Mouse (Mus musculus): Measurements from ENCODE around the gene Rsad1. TPM values are rescaled to one million over a fixed set of nuclear protein-coding genes. Genes with fewer than 3 reads are reported as not detected.

The Rsad1 gene
- polyA plus RNA-seq, 1 experiment from 2014 or later = 6.5 TPM

- DNase-seq (ENCODE audit: low spot score) (no peak), ATAC-seq (ENCODE audit: low FRiP score) (no peak)
- Histone ChIP-seq H3K27ac (no peak overlapping the region), H3K4me1 (replicated peaks; ENCODE audit: control insufficient read depth, insufficient read depth, low read length) (no peaks in the 10 kb centered on the region), H3K4me2 (replicated peaks) (no peak overlapping the region), H3K9ac (no peak overlapping the region), H3K9me3 (ENCODE audit: control insufficient read depth, low read length) (no peaks in the 10 kb centered on the region), H3K4me3 (replicated peaks; ENCODE audit: low read length) (no peak overlapping the region), H3K36me3 (replicated peaks; ENCODE audit: control insufficient read depth, insufficient read depth) (peaks cover 6% of the 10 kb centered on the region; the same call in 1 of the 2 replicates), H3K27me3 (ENCODE audit: control insufficient read depth, insufficient read depth, low read length) (no peaks in the 10 kb centered on the region)
- WGBS = 91% methylated on average over 4 of the region's 4 CpGs
Observed at GRCm38 (mm10) chr11:94542400-94542799, 6.7 kb downstream of the Rsad1 start.

- Histone ChIP-seq H3K4me1 (replicated peaks; ENCODE audit: control insufficient read depth, insufficient read depth, low read length) (no peaks in the 10 kb centered on the region), H3K4me2 (replicated peaks) (no peak overlapping the region), H3K9me3 (ENCODE audit: control insufficient read depth, low read length) (no peaks in the 10 kb centered on the region), H3K4me3 (replicated peaks; ENCODE audit: low read length) (no peak overlapping the region), H3K27me3 (ENCODE audit: control insufficient read depth, insufficient read depth, low read length) (no peaks in the 10 kb centered on the region), H3K36me3 (replicated peaks; ENCODE audit: control insufficient read depth, insufficient read depth) (peaks cover 6% of the 10 kb centered on the region; the same call in 1 of the 2 replicates), H3K9ac (no peak overlapping the region), H3K27ac (no peak overlapping the region)
- WGBS = 84% methylated on average over 6 of the region's 7 CpGs
- no peak for DNase-seq (ENCODE audit: low spot score)
- no peak for ATAC-seq (ENCODE audit: low FRiP score)
Observed at GRCm38 (mm10) chr11:94539761-94540160, 9.3 kb downstream of the Rsad1 start.

GRCm38 (mm10) chr11:94538733-94539292, 10.2 kb downstream of the Rsad1 start:
- DNase-seq (ENCODE audit: low spot score) = no peak
- no peak overlapping the region for H3K4me3 ChIP-seq (replicated peaks; ENCODE audit: low read length)
- ATAC-seq (ENCODE audit: low FRiP score) = no peak
- no peak overlapping the region for H3K4me2 ChIP-seq (replicated peaks)
- no peaks in the 10 kb centered on the region for H3K9me3 ChIP-seq (ENCODE audit: control insufficient read depth, low read length)
- 71% methylated on average over 8 of the region's 8 CpGs for WGBS
- no peak overlapping the region for H3K9ac ChIP-seq
- H3K36me3 ChIP-seq (replicated peaks; ENCODE audit: control insufficient read depth, insufficient read depth) = peaks cover 6% of the 10 kb centered on the region; the same call in 1 of the 2 replicates
- H3K27me3 ChIP-seq (ENCODE audit: control insufficient read depth, insufficient read depth, low read length) = no peaks in the 10 kb centered on the region
- H3K27ac ChIP-seq = no peak overlapping the region
- H3K4me1 ChIP-seq (replicated peaks; ENCODE audit: control insufficient read depth, insufficient read depth, low read length) = no peaks in the 10 kb centered on the region

- Histone ChIP-seq H3K4me2 (replicated peaks) (no peak overlapping the region), H3K27ac (no peak overlapping the region), H3K9ac (no peak overlapping the region), H3K9me3 (ENCODE audit: control insufficient read depth, low read length) (no peaks in the 10 kb centered on the region), H3K27me3 (ENCODE audit: control insufficient read depth, insufficient read depth, low read length) (no peaks in the 10 kb centered on the region), H3K4me3 (replicated peaks; ENCODE audit: low read length) (no peak overlapping the region), H3K4me1 (replicated peaks; ENCODE audit: control insufficient read depth, insufficient read depth, low read length) (no peaks in the 10 kb centered on the region), H3K36me3 (replicated peaks; ENCODE audit: control insufficient read depth, insufficient read depth) (no peaks in the 10 kb centered on the region)
- WGBS = 74% methylated on average over 8 of the region's 8 CpGs
- no peak for DNase-seq (ENCODE audit: low spot score)
- ATAC-seq (ENCODE audit: low FRiP score) = no peak
Observed at GRCm38 (mm10) chr11:94533171-94533570, 15.9 kb downstream of the Rsad1 start.

GRCm38 (mm10) chr11:94528879-94529278, 20.2 kb downstream of the Rsad1 start:
- no peaks in the 10 kb centered on the region for H3K36me3 ChIP-seq (replicated peaks; ENCODE audit: control insufficient read depth, insufficient read depth)
- H3K9ac ChIP-seq = no peak overlapping the region
- DNase-seq (ENCODE audit: low spot score) (no peak), ATAC-seq (ENCODE audit: low FRiP score) (no peak)
- no peak overlapping the region for H3K27ac ChIP-seq
- no peaks in the 10 kb centered on the region for H3K9me3 ChIP-seq (ENCODE audit: control insufficient read depth, low read length)
- H3K4me3 ChIP-seq (replicated peaks; ENCODE audit: low read length) = no peak overlapping the region
- WGBS = 56% methylated on average over 3 of the region's 3 CpGs
- no peaks in the 10 kb centered on the region for H3K27me3 ChIP-seq (ENCODE audit: control insufficient read depth, insufficient read depth, low read length)
- no peaks in the 10 kb centered on the region for H3K4me1 ChIP-seq (replicated peaks; ENCODE audit: control insufficient read depth, insufficient read depth, low read length)
- H3K4me2 ChIP-seq (replicated peaks) = no peak overlapping the region

- Histone ChIP-seq H3K4me1 (replicated peaks; ENCODE audit: control insufficient read depth, insufficient read depth, low read length) (no peaks in the 10 kb centered on the region), H3K27ac (no peak overlapping the region), H3K4me3 (replicated peaks; ENCODE audit: low read length) (no peak overlapping the region), H3K9ac (no peak overlapping the region), H3K36me3 (replicated peaks; ENCODE audit: control insufficient read depth, insufficient read depth) (no peaks in the 10 kb centered on the region), H3K27me3 (ENCODE audit: control insufficient read depth, insufficient read depth, low read length) (no peaks in the 10 kb centered on the region), H3K4me2 (replicated peaks) (no peak overlapping the region), H3K9me3 (ENCODE audit: control insufficient read depth, low read length) (no peaks in the 10 kb centered on the region)
- WGBS = 41% methylated on average over 9 of the region's 9 CpGs
- DNase-seq (ENCODE audit: low spot score) (no peak), ATAC-seq (ENCODE audit: low FRiP score) (no peak)
Observed at GRCm38 (mm10) chr11:94526171-94526879, 22.7 kb downstream of the Rsad1 start.

GRCm38 (mm10) chr11:94521219-94521843, 27.7 kb downstream of the Rsad1 start, which contains the start of gene Mycbpap:
Gene Mycbpap, minus strand, starts transcription at chr11:94521742.
- Histone ChIP-seq H3K9me3 (ENCODE audit: control insufficient read depth, low read length) (no peaks in the 10 kb centered on the region), H3K4me2 (replicated peaks) (peak within 1 kb of the TSS; percentile 79), H3K36me3 (replicated peaks; ENCODE audit: control insufficient read depth, insufficient read depth) (no peaks in the 10 kb centered on the region), H3K27ac (peak within 1 kb of the TSS; percentile 3; the same call in 1 of the 2 replicates), H3K4me1 (replicated peaks; ENCODE audit: control insufficient read depth, insufficient read depth, low read length) (no peaks in the 10 kb centered on the region), H3K9ac (peak within 1 kb of the TSS; percentile 55), H3K4me3 (replicated peaks; ENCODE audit: low read length) (peak within 1 kb of the TSS; percentile 43), H3K27me3 (ENCODE audit: control insufficient read depth, insufficient read depth, low read length) (no peaks in the 10 kb centered on the region)
- 1% methylated on average over 42 of the region's 42 CpGs for WGBS
- DNase-seq (ENCODE audit: low spot score) = peak; percentile 71
- peak; percentile 74 for ATAC-seq (ENCODE audit: low FRiP score)

GRCm38 (mm10) chr11:94513452-94513851, 35.6 kb downstream of the Rsad1 start:
- no peaks in the 10 kb centered on the region for H3K4me1 ChIP-seq (replicated peaks; ENCODE audit: control insufficient read depth, insufficient read depth, low read length)
- H3K9ac ChIP-seq = no peak overlapping the region
- no peaks in the 10 kb centered on the region for H3K9me3 ChIP-seq (ENCODE audit: control insufficient read depth, low read length)
- no peak for DNase-seq (ENCODE audit: low spot score)
- H3K27ac ChIP-seq = no peak overlapping the region
- ATAC-seq (ENCODE audit: low FRiP score) = no peak
- H3K27me3 ChIP-seq (ENCODE audit: control insufficient read depth, insufficient read depth, low read length) = no peaks in the 10 kb centered on the region
- no peaks in the 10 kb centered on the region for H3K36me3 ChIP-seq (replicated peaks; ENCODE audit: control insufficient read depth, insufficient read depth)
- no peak overlapping the region for H3K4me3 ChIP-seq (replicated peaks; ENCODE audit: low read length)
- 63% methylated on average over 9 of the region's 9 CpGs for WGBS
- no peak overlapping the region for H3K4me2 ChIP-seq (replicated peaks)

GRCm38 (mm10) chr11:94508976-94509375, 40.1 kb downstream of the Rsad1 start:
- Histone ChIP-seq H3K36me3 (replicated peaks; ENCODE audit: control insufficient read depth, insufficient read depth) (no peaks in the 10 kb centered on the region), H3K4me3 (replicated peaks; ENCODE audit: low read length) (no peak overlapping the region), H3K4me1 (replicated peaks; ENCODE audit: control insufficient read depth, insufficient read depth, low read length) (no peaks in the 10 kb centered on the region), H3K4me2 (replicated peaks) (no peak overlapping the region), H3K27ac (no peak overlapping the region), H3K9ac (no peak overlapping the region), H3K27me3 (ENCODE audit: control insufficient read depth, insufficient read depth, low read length) (no peaks in the 10 kb centered on the region), H3K9me3 (ENCODE audit: control insufficient read depth, low read length) (no peaks in the 10 kb centered on the region)
- DNase-seq (ENCODE audit: low spot score) (no peak), ATAC-seq (ENCODE audit: low FRiP score) (no peak)
- WGBS = 94% methylated on average over 10 of the region's 10 CpGs

Data from hindbrain, embryonic 14.5 days (tissue).